Mouse (Mus musculus) layer of hippocampus, adult 11-12 months (tissue): Measurements from ENCODE around the gene Agtpbp1.
"Not testable (repeated sequence)": the region's sequence is repeated elsewhere in the genome, so short reads cannot be mapped to it uniquely, and the experiment has no call there.

Experiments
- DNase-seq: peaks from one replicate; pipeline ENCODE4 v3.0.0; 2022; ENCODE audit warnings: low spot score

Gene Agtpbp1

GRCm38 (mm10) chr13:59584947-59585647, at the start of gene Agtpbp1, which contains the start of gene Naa35:
Gene Agtpbp1 (minus strand): TSS chr13:59585227.
Gene Naa35 (plus strand): TSS chr13:59585259.
- DNase-seq, result peak; percentile 99

- no peak for DNase-seq
Observed at GRCm38 (mm10) chr13:59634637-59635036, 49.6 kb upstream of the Agtpbp1 start.

GRCm38 (mm10) chr13:59626739-59627138, 41.7 kb upstream of the Agtpbp1 start:
- DNase-seq, result no peak

DNA sequence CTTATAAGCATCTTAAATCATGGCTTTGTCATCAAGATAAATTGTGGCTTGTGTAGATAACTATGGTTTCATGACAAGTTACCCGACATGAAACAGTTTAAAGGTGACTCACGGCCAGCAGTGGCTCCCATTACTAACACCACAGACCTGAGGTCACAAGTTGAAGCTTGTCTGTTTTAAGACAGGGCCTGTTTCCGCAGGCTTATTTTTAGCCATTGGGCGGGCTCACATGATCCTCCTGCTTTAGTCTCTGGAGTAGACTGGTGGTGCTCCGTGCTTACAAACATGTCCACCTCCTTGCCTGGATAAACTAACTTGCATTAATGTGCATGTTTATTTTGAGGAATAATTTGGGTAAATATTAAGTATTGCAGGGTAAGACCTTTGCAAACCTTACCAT, 39.9 kb upstream of the Agtpbp1 start:
- peak; percentile 60 for DNase-seq

GRCm38 (mm10) chr13:59624389-59624788, 39.4 kb upstream of the Agtpbp1 start:
- no peak for DNase-seq

DNA sequence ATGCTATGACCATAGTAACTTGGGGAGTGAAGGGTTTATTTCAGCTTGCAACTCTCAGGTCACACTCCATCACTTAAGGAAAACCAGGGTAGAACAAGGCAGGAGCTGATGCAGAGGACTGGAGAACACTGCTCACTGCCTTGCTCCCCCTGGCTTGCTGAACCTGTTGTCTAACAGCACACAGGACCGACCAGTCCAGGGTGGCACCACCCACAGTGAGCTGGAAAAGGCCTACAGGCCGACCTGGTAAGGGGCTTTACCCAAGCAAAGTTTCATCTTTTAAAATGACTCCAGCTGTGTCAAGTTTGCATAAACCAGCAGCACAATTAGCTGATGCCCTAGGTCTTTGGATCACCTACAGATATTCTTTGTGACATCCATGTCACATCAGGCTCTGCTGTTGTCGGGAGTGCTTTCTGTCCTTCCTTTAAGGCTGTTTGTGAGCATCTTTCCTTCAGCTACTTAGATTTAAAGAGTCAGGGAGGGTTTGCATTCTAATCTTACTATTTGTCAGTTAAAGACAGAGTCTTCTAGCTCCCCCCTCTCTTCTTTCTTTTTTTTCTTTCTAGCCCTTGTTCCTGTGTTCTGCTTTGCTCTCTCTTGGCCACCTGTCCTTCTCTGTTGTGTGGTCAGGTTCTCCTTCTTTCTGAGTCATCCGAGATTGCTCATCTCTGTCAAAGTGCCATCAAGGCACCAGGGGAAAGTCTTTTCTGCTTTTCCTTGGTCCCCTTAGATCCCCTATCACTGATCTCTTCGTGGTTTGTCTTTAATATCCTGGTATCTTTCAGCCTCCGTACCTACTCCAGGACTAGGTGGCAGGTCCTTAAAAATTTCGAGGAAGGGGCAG, 36.8 kb upstream of the Agtpbp1 start:
- no peak for DNase-seq

DNA sequence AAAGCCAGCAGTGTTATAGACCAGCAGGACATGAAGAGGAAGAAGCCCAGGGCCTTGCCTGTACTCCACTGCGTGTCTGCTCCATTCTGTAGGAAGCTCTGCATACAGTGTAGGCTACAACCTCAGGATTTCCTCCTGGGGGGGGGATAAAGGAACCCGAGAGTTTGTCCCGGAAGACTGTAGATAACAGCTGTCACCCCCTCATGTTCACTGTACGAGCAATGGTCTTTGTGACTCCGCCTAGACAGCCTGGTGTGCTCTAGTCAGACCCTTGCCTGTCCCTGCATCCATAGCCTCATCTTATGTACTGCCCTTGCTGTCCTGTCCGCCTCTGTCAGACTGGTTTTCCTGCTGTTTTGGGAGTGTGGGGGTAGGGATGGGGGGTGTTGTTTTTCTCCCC, 33.4 kb upstream of the Agtpbp1 start:
- DNase-seq, result no peak

GRCm38 (mm10) chr13:59615554-59615953, 30.5 kb upstream of the Agtpbp1 start:
- no peak for DNase-seq

DNA sequence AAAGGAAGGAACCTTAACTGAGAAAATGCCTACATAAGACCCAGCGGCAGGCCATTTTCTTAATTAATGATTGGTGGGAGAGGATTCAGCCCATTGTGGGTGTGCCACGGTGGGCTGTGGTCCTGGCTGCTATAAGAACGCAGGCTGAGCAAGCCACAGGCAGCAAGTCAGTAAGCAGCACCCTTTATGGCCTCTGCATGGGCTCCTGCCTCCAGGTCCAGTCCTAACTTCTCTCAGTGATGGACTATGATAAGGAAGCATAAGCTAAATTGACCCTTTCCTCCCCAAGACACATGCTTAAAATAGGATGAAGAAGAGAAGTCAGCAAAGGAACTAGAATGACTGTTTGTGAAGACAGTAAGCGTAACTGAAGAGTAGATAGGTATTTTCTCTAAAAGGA, 30.1 kb upstream of the Agtpbp1 start:
- DNase-seq, result no peak

- no peak for DNase-seq
Observed at GRCm38 (mm10) chr13:59613868-59614267, 28.8 kb upstream of the Agtpbp1 start.

GRCm38 (mm10) chr13:59610437-59610836, 25.4 kb upstream of the Agtpbp1 start:
- DNase-seq, result no peak

DNA sequence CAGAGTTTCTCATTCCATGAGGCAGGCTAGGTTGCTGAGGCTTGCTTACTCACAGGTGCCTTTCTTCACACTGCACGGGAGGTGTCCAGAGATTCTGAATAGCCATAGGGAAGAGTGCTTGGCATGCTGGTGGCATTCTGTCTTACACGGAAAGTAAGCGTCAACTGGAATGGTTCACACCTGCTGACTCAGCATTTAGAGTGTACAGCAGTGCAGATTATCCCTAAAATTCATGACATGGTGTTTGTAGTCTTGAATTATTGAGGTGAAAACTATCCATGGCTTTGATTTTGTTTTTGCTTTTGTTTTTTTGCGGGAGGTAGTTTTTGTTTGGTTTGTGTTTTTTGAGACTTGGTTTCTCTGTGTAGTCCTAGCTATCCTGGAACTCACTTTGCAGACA, 24.9 kb upstream of the Agtpbp1 start:
- no peak for DNase-seq

GRCm38 (mm10) chr13:59605221-59605922, 20.3 kb upstream of the Agtpbp1 start:
- no peak for DNase-seq

- DNase-seq, result no peak
Observed at GRCm38 (mm10) chr13:59604511-59604910, 19.5 kb upstream of the Agtpbp1 start.

GRCm38 (mm10) chr13:59603096-59603495, 18.1 kb upstream of the Agtpbp1 start:
- DNase-seq, result no peak

DNA sequence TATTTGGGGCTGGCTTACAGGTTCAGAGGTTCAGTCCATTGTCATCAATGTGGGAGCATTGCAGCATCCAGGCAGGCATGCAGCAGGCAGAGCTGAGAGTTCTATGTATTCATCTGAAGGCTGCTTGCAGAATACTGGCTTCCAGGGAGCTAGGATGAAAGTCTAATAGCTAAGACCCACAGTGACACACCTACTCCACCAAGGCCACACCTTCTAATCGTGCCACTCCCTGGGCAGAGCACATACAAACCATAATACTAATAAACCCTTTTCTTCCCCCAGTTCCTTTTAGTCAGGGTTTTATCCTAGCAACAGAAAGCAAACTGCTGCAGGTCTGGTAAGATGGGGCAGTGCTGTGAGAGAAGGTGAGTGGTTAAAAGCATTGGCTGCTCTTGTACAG, 7.6 kb upstream of the Agtpbp1 start:
- DNase-seq, result no peak

DNA sequence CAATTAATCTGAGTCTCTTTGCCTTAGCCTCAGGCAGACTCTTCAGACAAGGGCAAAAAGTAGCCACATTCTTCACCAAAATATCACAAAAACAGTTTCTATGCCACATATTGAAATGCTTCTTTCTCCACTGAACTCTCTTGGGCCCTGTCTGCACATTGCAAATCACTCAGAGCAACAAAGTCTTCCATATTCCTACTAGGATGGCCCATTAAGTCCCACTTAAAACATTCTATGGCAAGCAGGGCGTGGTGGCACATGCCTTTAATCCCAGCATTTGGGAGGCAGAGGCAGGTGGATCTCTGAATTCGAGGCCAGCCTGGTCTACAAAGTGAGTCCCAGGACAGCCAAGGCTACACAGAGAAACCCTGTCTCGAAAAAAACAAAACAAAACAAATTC, 7.0 kb upstream of the Agtpbp1 start:
- not testable (repeated sequence) for DNase-seq

- no peak for DNase-seq
Observed at GRCm38 (mm10) chr13:59590691-59591090, 5.7 kb upstream of the Agtpbp1 start.

DNA sequence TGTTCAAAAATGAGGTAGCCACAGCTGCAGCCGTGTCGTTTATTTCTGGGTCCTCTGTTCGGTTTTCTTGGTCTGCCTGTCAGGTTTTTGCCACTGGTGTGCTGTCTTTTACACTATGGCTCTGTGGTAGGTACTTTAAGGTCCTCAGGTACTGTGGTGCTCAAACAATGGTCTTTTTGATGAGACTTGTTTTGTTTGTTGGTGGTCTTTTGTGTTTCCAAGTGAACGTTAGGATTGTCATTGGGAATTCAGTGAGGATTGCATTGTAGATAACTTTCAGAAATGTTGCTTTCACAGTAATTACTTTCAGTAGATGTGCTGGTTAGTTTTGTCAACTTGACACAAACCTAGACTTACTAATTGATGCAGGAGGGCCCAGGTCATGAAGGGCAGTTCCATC, 4.6 kb upstream of the Agtpbp1 start:
- no peak for DNase-seq

GRCm38 (mm10) chr13:59587201-59587600, 2.2 kb upstream of the Agtpbp1 start:
- DNase-seq, result no peak

DNA sequence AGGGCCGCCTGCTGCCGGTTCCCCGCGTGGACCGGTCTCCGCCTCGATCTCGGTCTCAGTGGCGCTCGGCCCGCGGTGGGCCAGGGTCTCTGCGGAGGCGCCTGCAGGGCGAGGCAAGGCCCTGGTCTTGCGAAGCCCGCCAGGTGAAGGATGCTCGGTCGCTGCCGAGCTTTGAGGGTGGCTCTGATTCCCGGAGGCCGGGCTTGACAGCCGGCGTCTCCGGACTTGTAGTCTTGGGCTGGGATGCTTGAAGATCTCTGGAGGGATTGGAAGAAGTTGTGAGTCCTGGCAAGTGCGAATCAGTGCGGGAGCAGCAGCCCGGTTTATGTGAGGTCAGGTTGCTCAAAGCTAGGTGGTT, 600 bp upstream of the Agtpbp1 start:
- peak; percentile 24 for DNase-seq

DNA sequence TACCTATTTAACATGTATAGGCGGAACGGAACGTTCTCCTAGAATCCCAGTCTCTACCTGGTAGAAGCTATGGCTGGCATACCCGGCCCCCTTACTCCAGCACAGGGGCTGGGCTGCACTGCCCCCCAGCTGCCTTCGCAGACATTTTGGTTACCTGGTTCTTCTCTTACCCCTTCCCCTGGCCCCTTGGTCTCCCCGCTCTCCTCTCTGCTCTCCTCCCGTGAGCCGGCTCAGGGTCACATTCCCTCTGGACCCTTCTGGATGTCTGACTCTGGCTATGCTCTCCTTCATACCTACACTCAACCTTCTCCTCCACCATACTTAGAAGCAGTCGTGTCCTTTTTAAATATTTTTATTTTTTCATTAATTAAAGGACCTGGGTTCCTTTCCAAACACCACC, 546 bp downstream of the Agtpbp1 start:
- peak; percentile 50 for DNase-seq

GRCm38 (mm10) chr13:59580954-59581353, 4.1 kb downstream of the Agtpbp1 start:
- DNase-seq, result no peak
